Mouse (Mus musculus) heart, adult 2 months (tissue): ENCODE measurements around the gene Cmtm7. TPM values are rescaled to one million over a fixed set of nuclear protein-coding genes. Genes with fewer than 3 reads are reported as not detected.

Experiments
- DNase-seq, 2 experiments: peaks; one replicate each; pipeline ENCODE4 v3.0.0; 2021
- H3K27ac ChIP-seq: fragments of 200-600 bp; 2 replicates; pipeline ENCODE4 v1.8.1; 2022
- H3K27me3 ChIP-seq: fragments of 200-500 bp; 2 replicates; pipeline ENCODE4 v1.6.1; 2012; ENCODE audit warnings: mild to moderate bottlenecking, low read length, inconsistent platforms, mixed read lengths; ENCODE audit not compliant: control insufficient read depth, insufficient read depth
- H3K36me3 ChIP-seq: fragments of 200-500 bp; 2 replicates; pipeline ENCODE4 v1.6.1; 2012; ENCODE audit warnings: low read length, inconsistent platforms; ENCODE audit not compliant: control insufficient read depth, insufficient read depth
- H3K4me1 ChIP-seq: fragments of 200-500 bp; 2 replicates; pipeline ENCODE4 v1.6.1; 2011; ENCODE audit warnings: low read length; ENCODE audit not compliant: control insufficient read depth, insufficient read depth
- H3K4me3 ChIP-seq: fragments of 200-600 bp; 2 replicates; pipeline ENCODE4 v1.8.1; 2022
- H3K79me2 ChIP-seq: fragments of 200-500 bp; replicated peaks from 2 replicates; pipeline ENCODE4 v1.6.1; 2012; ENCODE audit warnings: mild to moderate bottlenecking, inconsistent platforms, low read length, moderate library complexity, mixed read lengths; ENCODE audit not compliant: control insufficient read depth, insufficient read depth
- H3K9ac ChIP-seq: fragments of 200-500 bp; 2 replicates; pipeline ENCODE4 v1.6.1; 2012; ENCODE audit warnings: low read depth, mild to moderate bottlenecking, control low read depth, inconsistent platforms, low read length, mixed read lengths
- CTCF ChIP-seq: fragments of 200-600 bp; IDR thresholded peaks from 2 replicates; pipeline ENCODE4 v1.8.1; 2022; ENCODE audit warnings: antibody characterized with exemption, mild to moderate bottlenecking, moderate library complexity
- EP300 ChIP-seq: fragments of 200-500 bp; IDR thresholded peaks from 2 replicates; pipeline ENCODE4 v1.6.1; 2011; ENCODE audit warnings: low read depth, low read length, control low read depth; ENCODE audit not compliant: insufficient read depth
- POLR2A ChIP-seq: fragments of 200-500 bp; IDR thresholded peaks from 2 replicates; pipeline ENCODE4 v1.6.1; 2011; ENCODE audit warnings: mild to moderate bottlenecking, low read depth, low read length, control low read depth; ENCODE audit not compliant: insufficient read depth
- WGBS: fragments of 180-500 bp; shearing (Covaris S2); methylation state at CpG from one replicate; pipeline ENCODE4 v1.1.7; 2018; 5-methylcytosine and 5-hydroxymethylcytosine counted together
- intact Hi-C: fragments of 180-260 bp; cut with DNase I; formaldehyde crosslinking; loops from one replicate; pipeline ENCODE4 v1.15.1; 2025
- polyA plus RNA-seq: library from polyadenylated mRNA; depleted of rRNA; stranded (reverse); fragments of >200 nt; gene quantifications from 2 replicates; pipeline ENCODE4 v1.2.3, GENCODE M21; 2012
- total RNA-seq, 2 experiments: library from RNA; stranded (reverse); gene quantifications; 2 replicates each; pipeline ENCODE4 v1.2.3; 2021

Gene Cmtm7
- total and polyA plus RNA-seq, 3 experiments = 11.5 to 46.6 (median 12.6) TPM

DNA sequence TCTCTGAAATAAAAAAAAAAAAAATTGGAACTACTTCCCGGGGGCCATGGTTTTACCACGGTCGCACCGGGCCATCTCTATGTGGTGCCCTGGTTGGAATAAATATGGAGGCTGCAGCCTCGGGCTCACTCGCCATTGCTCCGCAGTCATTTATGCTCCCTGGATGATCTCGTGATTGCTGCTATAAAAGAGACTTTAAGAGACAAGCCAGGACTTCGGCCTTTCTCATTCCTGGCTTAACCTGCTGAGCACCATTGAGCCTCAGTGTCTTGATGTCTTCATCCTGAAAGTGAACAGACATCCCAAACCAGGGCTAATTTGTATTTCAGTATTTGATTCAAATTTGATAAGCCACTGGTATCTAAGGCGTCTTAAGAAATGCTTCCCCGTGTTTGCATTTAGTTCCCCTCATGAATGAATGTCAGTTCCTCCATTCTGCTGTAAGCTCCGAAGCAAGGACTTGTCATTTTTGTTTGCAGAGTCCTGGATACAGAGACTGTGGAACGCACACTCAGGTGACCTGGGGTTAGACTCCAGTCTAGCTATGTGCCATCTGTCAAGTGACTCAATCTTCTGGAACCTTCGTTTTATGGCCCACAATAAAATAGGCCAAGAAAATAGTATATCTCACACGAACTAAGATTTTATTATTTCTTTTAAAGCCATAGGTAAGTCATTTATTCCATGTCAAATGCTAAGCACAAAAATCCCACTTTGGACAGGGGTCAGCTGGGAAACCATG is 40.1 kb upstream of the Cmtm7 start:
- no peaks in the 10 kb centered on the region for H3K79me2 ChIP-seq
- no peak for DNase-seq
- H3K27me3 ChIP-seq = no peaks in the 10 kb centered on the region
- no peak overlapping the region for H3K9ac ChIP-seq
- 89% methylated on average over 15 of the region's 15 CpGs for WGBS
- H3K36me3 ChIP-seq = no peaks in the 10 kb centered on the region
- H3K27ac ChIP-seq = no peak overlapping the region
- TF ChIP-seq POLR2A (no peak), EP300 (no peak), CTCF (no peak)
- no peak overlapping the region for H3K4me3 ChIP-seq
- H3K4me1 ChIP-seq = no peaks in the 10 kb centered on the region
- intact Hi-C loops = no loop called here

DNA sequence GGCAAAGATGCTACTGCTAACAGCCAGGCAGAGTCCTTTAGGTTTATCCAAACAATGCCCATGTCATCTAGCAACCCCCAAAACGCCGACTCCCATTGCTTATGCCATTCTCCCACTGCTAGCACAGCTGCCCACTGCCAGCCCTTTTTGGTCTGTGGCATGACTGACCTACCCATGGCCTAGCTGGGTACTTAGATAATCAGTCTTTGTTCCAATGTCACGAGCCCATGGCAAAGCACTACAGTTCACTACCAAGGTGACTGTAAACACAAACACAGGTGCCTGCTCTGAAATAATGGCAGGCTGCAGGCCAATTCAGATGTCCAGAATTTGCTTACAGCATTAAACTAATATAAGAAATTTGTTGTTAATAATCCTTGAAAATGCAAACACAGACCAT is 37.3 kb upstream of the Cmtm7 start:
- Histone ChIP-seq H3K27me3 (no peaks in the 10 kb centered on the region), H3K4me3 (peak overlapping the region; percentile 43), H3K9ac (peak overlapping the region; percentile 57; the same call in 1 of the 2 replicates), H3K36me3 (no peaks in the 10 kb centered on the region), H3K4me1 (peaks cover 4% of the 10 kb centered on the region), H3K27ac (peak overlapping the region; percentile 75), H3K79me2 (no peaks in the 10 kb centered on the region; the same call in 1 of the 2 replicates)
- WGBS = 61% methylated on average over 3 of the region's 3 CpGs
- DNase-seq = peak; percentile 41 to 55
- TF ChIP-seq POLR2A (peak; percentile 78), EP300 (0 out of 2 replicates have a peak, but pooled peaks have one; percentile 79), CTCF (no peak)
- intact Hi-C loops = loop anchor here (5.0 kb wide), 2 partner anchors 33 to 68 kb away; no protein-coding TSS in a partner anchor

DNA sequence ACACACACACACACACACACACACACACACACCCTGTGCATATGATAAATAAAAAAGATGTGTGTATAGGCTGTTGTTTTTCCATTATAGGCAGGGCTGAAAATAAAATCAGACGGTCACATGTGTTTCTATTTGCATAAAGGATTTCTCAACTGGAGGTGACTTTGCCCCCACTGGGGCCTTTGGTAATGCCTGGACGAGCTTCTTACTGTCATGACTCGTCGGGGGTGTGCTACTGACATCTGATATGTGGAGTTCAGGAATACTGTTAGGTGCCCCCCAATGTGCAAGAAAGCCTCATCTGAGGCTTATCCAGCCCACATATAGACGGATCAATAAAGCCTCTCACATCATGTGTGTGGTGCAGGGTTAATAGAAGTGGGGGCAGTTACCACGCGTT is 35.4 kb upstream of the Cmtm7 start:
- 71% methylated on average over 7 of the region's 7 CpGs for WGBS
- intact Hi-C loops = loop anchor here (5.0 kb wide), 2 partner anchors 35 to 70 kb away; no protein-coding TSS in a partner anchor
- Histone ChIP-seq H3K9ac (no peak overlapping the region), H3K36me3 (no peaks in the 10 kb centered on the region), H3K4me1 (peaks cover 4% of the 10 kb centered on the region), H3K27me3 (no peaks in the 10 kb centered on the region), H3K27ac (peak overlapping the region; percentile 75), H3K79me2 (no peaks in the 10 kb centered on the region; the same call in 1 of the 2 replicates), H3K4me3 (peak overlapping the region; percentile 17)
- DNase-seq = no peak
- no peak for TF ChIP-seq CTCF
- TF ChIP-seq EP300 = no peak
- TF ChIP-seq POLR2A = no peak

DNA sequence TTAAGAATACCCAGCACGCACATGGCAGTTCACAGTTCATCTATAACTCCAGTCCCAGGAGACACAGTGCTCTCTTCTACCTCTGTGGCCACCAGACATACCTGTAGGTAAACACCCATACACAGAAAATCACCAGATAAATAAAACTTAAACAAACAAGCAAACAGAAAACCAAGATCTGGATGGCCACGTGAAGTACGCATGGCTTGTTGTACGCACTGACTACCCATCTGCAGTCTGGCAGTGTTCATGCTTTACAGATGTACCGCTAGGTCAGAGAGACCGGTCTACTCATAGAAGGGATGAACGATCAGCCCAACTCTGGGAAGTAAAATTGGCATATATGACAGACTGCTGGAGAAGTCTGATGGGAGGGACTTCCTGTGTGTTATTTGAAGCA is 34.5 kb upstream of the Cmtm7 start:
- no peaks in the 10 kb centered on the region for H3K27me3 ChIP-seq
- intact Hi-C loops = loop anchor here (5.0 kb wide), 2 partner anchors 36 to 71 kb away; no protein-coding TSS in a partner anchor
- WGBS = 94% methylated on average over 7 of the region's 7 CpGs

DNA sequence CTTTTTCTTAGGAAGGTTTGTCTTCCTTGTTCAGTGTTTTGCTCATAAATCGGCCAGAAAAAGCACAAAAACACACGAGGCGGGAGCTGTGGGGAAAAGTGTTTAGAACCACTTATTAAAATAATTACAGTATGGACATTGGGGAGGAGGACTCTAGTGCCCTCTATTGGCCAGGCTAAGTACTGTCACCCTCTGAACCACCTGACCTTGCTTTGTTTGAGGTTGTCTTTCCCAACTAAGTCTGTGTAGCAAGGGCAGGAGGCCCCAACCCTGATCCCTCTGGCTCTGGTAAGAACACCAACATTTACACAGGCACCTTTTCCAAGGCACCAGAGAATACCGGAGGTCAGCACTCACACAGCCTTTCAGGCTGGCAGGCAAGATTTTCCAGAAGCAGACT is 33.7 kb upstream of the Cmtm7 start:
- Histone ChIP-seq H3K27ac (peak overlapping the region; percentile 3; the same call in 1 of the 2 replicates), H3K27me3 (no peaks in the 10 kb centered on the region), H3K9ac (no peak overlapping the region), H3K36me3 (no peaks in the 10 kb centered on the region), H3K79me2 (no peaks in the 10 kb centered on the region; the same call in 1 of the 2 replicates), H3K4me1 (peaks cover 5% of the 10 kb centered on the region), H3K4me3 (no peak overlapping the region)
- 48% methylated on average over 4 of the region's 4 CpGs for WGBS
- intact Hi-C loops = loop anchor here (1.0 to 5.0 kb wide), 4 partner anchors 18 to 72 kb away; no protein-coding TSS in a partner anchor
- TF ChIP-seq EP300 (0 out of 2 replicates have a peak, but pooled peaks have one; percentile 22), POLR2A (no peak), CTCF (peak; percentile 97)
- DNase-seq = peak; percentile 42 to 57

More for the DNA sequence above, 34.5 kb upstream of the Cmtm7 start:
- TF ChIP-seq CTCF (no peak), POLR2A (no peak), EP300 (no peak)
- no peak overlapping the region for H3K4me3 ChIP-seq
- DNase-seq = no peak
- peaks cover 5% of the 10 kb centered on the region for H3K4me1 ChIP-seq
- H3K27ac ChIP-seq = no peak overlapping the region
- H3K9ac ChIP-seq = no peak overlapping the region
- H3K79me2 ChIP-seq = no peaks in the 10 kb centered on the region; the same call in 1 of the 2 replicates
- no peaks in the 10 kb centered on the region for H3K36me3 ChIP-seq

DNA sequence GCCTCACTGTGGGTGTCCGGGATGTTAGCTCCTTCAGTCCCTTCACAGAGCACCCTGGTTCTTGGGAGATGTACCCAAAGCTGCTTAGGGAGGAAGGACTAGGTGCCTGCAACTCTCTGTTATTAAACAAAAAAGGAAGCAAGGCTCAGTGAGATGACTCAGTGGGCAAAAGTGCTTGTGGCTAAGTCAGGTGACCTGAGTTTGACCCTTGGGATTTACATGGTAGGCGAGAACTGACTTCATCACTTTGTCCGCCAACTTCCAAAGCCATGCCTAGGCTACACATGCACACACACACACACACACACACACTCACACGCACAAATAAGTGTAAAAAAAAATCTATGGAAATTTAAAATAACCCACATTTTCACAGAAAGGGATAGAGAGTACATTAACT is 30.3 kb upstream of the Cmtm7 start:
- Histone ChIP-seq H3K4me1 (peaks cover 5% of the 10 kb centered on the region), H3K27me3 (no peaks in the 10 kb centered on the region), H3K36me3 (no peaks in the 10 kb centered on the region), H3K9ac (no peak overlapping the region), H3K4me3 (no peak overlapping the region), H3K79me2 (no peaks in the 10 kb centered on the region; the same call in 1 of the 2 replicates), H3K27ac (no peak overlapping the region)
- DNase-seq = no peak
- TF ChIP-seq EP300 (no peak), CTCF (no peak), POLR2A (no peak)
- intact Hi-C loops = loop anchor here (5.0 kb wide), 1 partner anchor 145 kb away; no protein-coding TSS in a partner anchor
- WGBS = 80% methylated on average over 4 of the region's 4 CpGs
